Mouse (Mus musculus) heart, embryonic 16.5 days (tissue): Measurements from ENCODE around the gene Rpl6. TPM values are rescaled to one million over a fixed set of nuclear protein-coding genes. Genes with fewer than 3 reads are reported as not detected.
"Not testable (repeated sequence)": the region's sequence is repeated elsewhere in the genome, so short reads cannot be mapped to it uniquely, and the experiment has no call there.

Experiments
- ATAC-seq: fragments of 200-750 bp; cut with Nextera tagmentation; replicated peaks from 2 replicates; pipeline ENCODE4 v1.8.0; 2017; ENCODE audit warnings: moderate number of reproducible peaks; ENCODE audit not compliant: insufficient read depth, low FRiP score; ENCODE audit errors: extremely low read depth
- H3K27ac ChIP-seq: fragments of 300-500 bp; sonication (generic); 2 replicates; pipeline ENCODE4 v1.5.1; 2014; ENCODE audit warnings: mild to moderate bottlenecking, low read length, control low read depth, moderate library complexity
- H3K27me3 ChIP-seq: fragments of 300-500 bp; sonication (generic); 2 replicates; pipeline ENCODE4 v1.6.1; 2014; ENCODE audit warnings: low read length, mixed read lengths; ENCODE audit not compliant: control insufficient read depth, insufficient read depth
- H3K36me3 ChIP-seq: fragments of 300-500 bp; sonication (generic); 2 replicates; pipeline ENCODE4 v1.6.1; 2014; ENCODE audit not compliant: control insufficient read depth, insufficient read depth
- H3K4me1 ChIP-seq: fragments of 300-500 bp; sonication (generic); 2 replicates; pipeline ENCODE4 v1.6.1; 2014; ENCODE audit warnings: low read length, mixed read lengths; ENCODE audit not compliant: control insufficient read depth, insufficient read depth
- H3K4me2 ChIP-seq: fragments of 300-500 bp; sonication (generic); 2 replicates; pipeline ENCODE4 v1.6.1; 2014; ENCODE audit warnings: low read depth, mild to moderate bottlenecking, control low read depth, low read length
- H3K4me3 ChIP-seq: fragments of 300-500 bp; sonication (generic); 2 replicates; pipeline ENCODE4 v1.5.1; 2014; ENCODE audit warnings: mild to moderate bottlenecking, control low read depth, low read length
- H3K9ac ChIP-seq: fragments of 300-500 bp; sonication (generic); 2 replicates; pipeline ENCODE4 v1.6.1; 2014; ENCODE audit warnings: low read length, control low read depth
- H3K9me3 ChIP-seq: fragments of 300-500 bp; sonication (generic); replicated peaks from 2 replicates; pipeline ENCODE4 v1.6.1; 2016; ENCODE audit warnings: low read length; ENCODE audit not compliant: control insufficient read depth
- WGBS: fragments of 180-500 bp; shearing (Covaris S2); extraction: QIAGEN DNeasy Blood & Tissue Kit; methylation state at CpG from one replicate; pipeline ENCODE4 v1.1.7; 2014; 5-methylcytosine and 5-hydroxymethylcytosine counted together
- polyA plus RNA-seq: library from polyadenylated mRNA; unstranded; fragments of >200 nt; fragmentation: Nextera tagmentation; extraction: Ambion mirVana; gene quantifications from 2 replicates; pipeline ENCODE4 v1.2.1, GENCODE M21; 2015

Gene Rpl6
- polyA plus RNA-seq, 1 experiment from 2014 or later = 345 TPM

- Histone ChIP-seq H3K27ac (no peak overlapping the region), H3K9me3 (no peaks in the 10 kb centered on the region), H3K4me3 (no peak overlapping the region), H3K36me3 (peaks cover 44% of the 10 kb centered on the region), H3K4me1 (peaks cover 20% of the 10 kb centered on the region), H3K27me3 (no peaks in the 10 kb centered on the region), H3K4me2 (no peak overlapping the region), H3K9ac (no peak overlapping the region)
- 72% methylated on average over 9 of the region's 9 CpGs for WGBS
- no peak for ATAC-seq
These were observed 2.3 kb downstream of the Rpl6 start for GRCm38 (mm10) chr5:121206540-121206939.

GRCm38 (mm10) chr5:121206984-121207383 lies 2.7 kb downstream of the Rpl6 start:
- Histone ChIP-seq H3K9ac (no peak overlapping the region), H3K27ac (no peak overlapping the region), H3K4me3 (no peak overlapping the region), H3K4me2 (no peak overlapping the region), H3K27me3 (no peaks in the 10 kb centered on the region), H3K36me3 (peaks cover 48% of the 10 kb centered on the region), H3K9me3 (no peaks in the 10 kb centered on the region), H3K4me1 (peaks cover 20% of the 10 kb centered on the region)
- ATAC-seq = no peak
- WGBS = 73% methylated on average over 3 of the region's 3 CpGs

DNA sequence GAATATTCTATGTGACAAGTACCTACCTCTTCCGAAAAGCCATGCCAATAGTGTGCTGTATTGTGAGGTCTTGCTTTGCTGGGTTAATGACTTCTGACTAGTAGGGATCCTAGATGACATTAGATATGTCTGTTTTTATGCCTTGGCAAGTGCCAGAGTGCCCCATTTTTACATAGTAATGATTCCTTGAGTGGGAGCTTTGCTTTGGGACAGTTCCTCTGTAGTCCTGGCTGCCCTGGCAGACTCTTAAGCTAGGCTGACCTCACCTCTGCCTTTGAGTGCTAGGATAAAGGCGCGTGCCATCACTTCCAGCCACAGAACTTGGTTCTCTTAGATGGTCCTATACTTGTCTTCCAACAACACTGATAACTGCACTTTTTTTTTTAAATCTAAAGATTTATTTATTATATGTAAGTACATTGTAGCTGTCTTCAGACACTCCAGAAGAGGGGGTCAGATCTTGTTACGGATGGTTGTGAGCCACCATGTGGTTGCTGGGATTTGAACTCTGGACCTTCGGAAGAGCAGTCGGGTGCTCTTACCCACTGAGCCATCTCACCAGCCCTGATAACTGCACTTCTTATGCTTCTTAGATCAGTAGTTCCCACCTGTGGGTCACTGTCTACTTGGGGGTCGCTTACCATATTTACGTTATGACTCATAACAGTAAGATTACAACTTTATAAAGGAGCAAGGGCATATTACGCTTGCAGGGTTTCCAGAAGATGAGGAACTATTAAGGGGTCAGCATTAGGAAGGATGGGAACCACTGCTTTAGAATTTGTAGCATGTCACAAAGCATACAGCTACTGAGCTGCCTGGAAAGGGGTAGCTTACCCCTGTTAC lies 5.7 kb downstream of the Rpl6 start:
- H3K36me3 ChIP-seq = peaks cover 55% of the 10 kb centered on the region
- H3K27me3 ChIP-seq = no peaks in the 10 kb centered on the region
- peaks cover 20% of the 10 kb centered on the region for H3K4me1 ChIP-seq
- no peak overlapping the region for H3K4me3 ChIP-seq
- no peak overlapping the region for H3K27ac ChIP-seq
- no peak for ATAC-seq
- H3K4me2 ChIP-seq = no peak overlapping the region
- no peak overlapping the region for H3K9ac ChIP-seq
- WGBS = 87% methylated on average over 9 of the region's 9 CpGs
- H3K9me3 ChIP-seq = no peaks in the 10 kb centered on the region

DNA sequence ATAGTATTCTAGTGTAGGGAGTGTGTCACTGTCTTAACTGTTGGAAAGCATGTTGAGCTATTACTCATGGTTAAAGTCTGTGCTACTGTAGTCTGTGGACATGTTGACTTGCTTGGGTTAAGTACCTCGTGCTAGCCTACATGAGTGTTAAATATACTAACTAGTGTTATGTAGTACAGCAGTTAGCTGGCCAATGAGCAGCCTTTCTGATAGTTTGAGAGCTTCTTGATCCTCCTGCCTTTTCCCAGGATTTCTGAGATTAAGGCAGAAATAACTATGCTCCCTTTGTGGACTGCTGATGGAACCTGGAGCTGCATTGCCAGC lies 6.3 kb downstream of the Rpl6 start:
- Histone ChIP-seq H3K4me1 (peaks cover 19% of the 10 kb centered on the region), H3K4me3 (no peak overlapping the region), H3K36me3 (peaks cover 55% of the 10 kb centered on the region), H3K4me2 (no peak overlapping the region), H3K9me3 (no peaks in the 10 kb centered on the region), H3K27me3 (no peaks in the 10 kb centered on the region), H3K27ac (no peak overlapping the region), H3K9ac (no peak overlapping the region)
- ATAC-seq = no peak
- WGBS = 86% methylated on average over 1 of the region's 1 CpGs

- H3K9ac ChIP-seq = no peak overlapping the region
- no peaks in the 10 kb centered on the region for H3K27me3 ChIP-seq
- no peak overlapping the region for H3K27ac ChIP-seq
- no peak overlapping the region for H3K4me2 ChIP-seq
- ATAC-seq = no peak
- peaks cover 4% of the 10 kb centered on the region; the same call in 1 of the 2 replicates for H3K4me1 ChIP-seq
- 86% methylated on average over 6 of the region's 6 CpGs for WGBS
- peaks cover 47% of the 10 kb centered on the region for H3K36me3 ChIP-seq
- no peak overlapping the region for H3K4me3 ChIP-seq
- H3K9me3 ChIP-seq = no peaks in the 10 kb centered on the region
These were observed 7.8 kb downstream of the Rpl6 start for GRCm38 (mm10) chr5:121212108-121212507.

DNA sequence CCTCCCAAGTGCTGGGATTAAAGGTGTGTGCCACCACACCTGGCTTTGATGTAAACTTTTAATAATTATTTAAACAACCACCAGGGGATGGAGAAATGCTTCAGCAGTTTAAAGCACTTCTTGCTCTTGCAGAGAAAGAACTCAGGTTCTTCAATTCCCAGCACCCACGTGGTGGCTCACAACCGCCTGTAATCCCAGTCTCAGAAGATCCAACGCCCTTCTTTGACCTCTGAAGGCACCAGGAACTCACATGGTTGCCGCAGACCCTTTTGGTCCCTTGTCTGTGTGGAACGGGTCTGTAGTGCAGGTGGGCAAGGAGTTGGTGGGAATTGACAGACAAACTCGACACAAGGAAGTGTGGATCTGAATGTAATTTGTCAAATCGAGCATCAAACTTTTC lies 10.4 kb downstream of the Rpl6 start:
- Histone ChIP-seq H3K27ac (no peak overlapping the region), H3K9ac (no peak overlapping the region), H3K9me3 (no peaks in the 10 kb centered on the region), H3K27me3 (no peaks in the 10 kb centered on the region), H3K4me3 (no peak overlapping the region), H3K4me1 (no peaks in the 10 kb centered on the region), H3K4me2 (no peak overlapping the region), H3K36me3 (peaks cover 23% of the 10 kb centered on the region)
- ATAC-seq = no peak
- WGBS = 45% methylated on average over 7 of the region's 7 CpGs

DNA sequence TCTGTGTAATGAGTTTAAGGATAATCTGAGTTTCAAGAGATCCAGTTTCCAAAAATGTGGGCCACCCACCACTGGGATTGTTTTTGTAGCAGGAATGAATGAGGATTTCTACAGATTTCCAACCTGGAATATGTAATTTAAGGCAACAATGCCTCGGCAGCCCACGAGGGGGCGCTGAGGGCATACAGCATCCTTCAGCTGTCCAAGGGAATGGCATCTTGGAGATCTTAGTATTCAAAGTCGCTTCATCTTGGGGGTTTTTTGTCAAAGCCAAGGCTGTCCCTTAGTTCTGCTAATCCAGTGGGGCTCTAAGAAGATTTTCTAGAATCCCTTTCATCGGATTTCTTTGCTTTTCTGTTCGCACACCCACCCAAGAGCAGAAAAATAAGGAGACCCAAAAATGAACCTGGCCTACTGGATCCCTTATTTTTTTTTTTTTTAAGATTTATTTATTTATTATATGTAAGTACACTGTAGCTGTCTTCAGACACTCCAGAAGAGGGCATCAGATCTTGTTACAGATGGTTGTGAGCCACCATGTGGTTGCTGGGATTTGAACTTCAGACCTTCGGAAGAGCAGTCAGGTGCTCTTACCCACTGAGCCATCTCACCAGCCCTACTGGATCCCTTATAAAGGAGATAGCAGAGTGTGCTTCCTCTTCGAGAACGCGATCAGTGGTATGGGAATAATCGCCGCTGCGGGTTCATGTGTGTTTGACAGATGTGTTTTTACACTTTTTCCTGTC lies 11.3 kb downstream of the Rpl6 start:
- H3K9ac ChIP-seq = no peak overlapping the region
- no peaks in the 10 kb centered on the region for H3K4me1 ChIP-seq
- no peaks in the 10 kb centered on the region for H3K27me3 ChIP-seq
- 44% methylated on average over 13 of the region's 13 CpGs for WGBS
- no peaks in the 10 kb centered on the region for H3K9me3 ChIP-seq
- H3K4me2 ChIP-seq = no peak overlapping the region
- no peak overlapping the region for H3K4me3 ChIP-seq
- H3K36me3 ChIP-seq = peaks cover 20% of the 10 kb centered on the region
- no peak for ATAC-seq
- no peak overlapping the region for H3K27ac ChIP-seq

- WGBS = 56% methylated on average over 12 of the region's 12 CpGs
- Histone ChIP-seq H3K4me1 (no peaks in the 10 kb centered on the region), H3K9ac (no peak overlapping the region), H3K27ac (no peak overlapping the region), H3K36me3 (peaks cover 16% of the 10 kb centered on the region), H3K4me3 (no peak overlapping the region), H3K27me3 (no peaks in the 10 kb centered on the region), H3K4me2 (no peak overlapping the region), H3K9me3 (no peaks in the 10 kb centered on the region)
- ATAC-seq = no peak
These were observed 11.8 kb downstream of the Rpl6 start for GRCm38 (mm10) chr5:121216126-121216446.

- H3K36me3 ChIP-seq, H3K4me1 ChIP-seq, H3K4me2 ChIP-seq, H3K9me3 ChIP-seq, ATAC-seq, H3K9ac ChIP-seq, H3K27me3 ChIP-seq, H3K27ac ChIP-seq, H3K4me3 ChIP-seq: not testable (repeated sequence)
- WGBS = 83% methylated on average over 9 of the region's 9 CpGs
These were observed 12.5 kb downstream of the Rpl6 start for GRCm38 (mm10) chr5:121216584-121217312.
